Mouse (Mus musculus) ES-E14 (cell line): ENCODE results near the gene Lbh.

ENCODE experiments used
- CHD2 ChIP-seq: IDR thresholded peaks from 2 replicates; pipeline ENCODE4 v1.6.1; 2014; ENCODE audit warnings: mild to moderate bottlenecking, low read depth, low read length, inconsistent platforms
- HCFC1 ChIP-seq: IDR thresholded peaks from 2 replicates; pipeline ENCODE4 v1.6.1; 2012; ENCODE audit warnings: low read length, inconsistent platforms, borderline replicate concordance; ENCODE audit not compliant: insufficient read depth
- MAFK ChIP-seq: IDR thresholded peaks from 2 replicates; pipeline ENCODE4 v1.6.1; 2014; ENCODE audit warnings: mild to moderate bottlenecking, low read depth, low read length, inconsistent platforms; ENCODE audit not compliant: insufficient read depth
- ZC3H11A ChIP-seq: IDR thresholded peaks from 2 replicates; pipeline ENCODE4 v1.6.1; 2012; ENCODE audit warnings: low read depth, mild to moderate bottlenecking, inconsistent platforms, low read length, borderline replicate concordance
- ZNF384 ChIP-seq: IDR thresholded peaks from 2 replicates; pipeline ENCODE4 v1.6.1; 2012; ENCODE audit warnings: low read depth, low read length, inconsistent platforms

DNA sequence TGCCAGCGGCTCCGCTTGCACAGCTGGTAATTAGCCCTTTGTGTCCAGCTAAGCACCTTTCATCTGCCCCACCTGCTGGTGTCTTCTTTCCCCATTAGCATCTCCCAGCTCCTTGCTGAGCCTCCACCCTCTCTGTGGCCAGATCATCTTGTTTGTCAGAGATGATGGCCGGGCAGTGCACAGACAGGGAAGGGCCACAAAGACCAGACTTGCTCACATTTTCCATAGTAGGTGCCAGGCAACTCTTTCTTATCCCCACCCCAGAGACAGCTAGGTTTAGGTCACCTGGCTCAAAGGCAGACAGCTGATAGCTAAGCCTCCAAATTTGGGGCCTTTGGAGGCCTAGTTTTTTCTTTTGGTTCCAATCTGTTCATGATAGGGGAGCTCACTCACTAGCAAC is 16.5 kb downstream of the Lbh start:
- no peak for TF ChIP-seq ZNF384
- TF ChIP-seq MAFK: no peak
- TF ChIP-seq CHD2: no peak
- TF ChIP-seq HCFC1: no peak
- no peak for TF ChIP-seq ZC3H11A
